Mouse (Mus musculus) embryonic fibroblast, embryonic 13.5 days (primary cell): ENCODE data around the gene Jund.

Source experiments
- CTCF ChIP-seq: IDR thresholded peaks from 2 replicates; pipeline ENCODE4 v1.5.1; 2011; ENCODE audit warnings: mild to moderate bottlenecking, control low read depth, low read length, moderate library complexity, borderline replicate concordance; ENCODE audit not compliant: insufficient read depth
- POLR2A ChIP-seq: IDR thresholded peaks from 2 replicates; pipeline ENCODE4 v1.6.1; 2011; ENCODE audit warnings: low read depth, mild to moderate bottlenecking, control low read depth, low read length, moderate library complexity

- TF ChIP-seq POLR2A (no peak), CTCF (no peak)
Measured at GRCm38 (mm10) chr8:70684291-70684690, 14.5 kb upstream of the Jund start.
